Mouse (Mus musculus) limb, embryonic 12.5 days (tissue): ENCODE measurements around the gene Klhdc10. TPM values are rescaled to one million over a fixed set of nuclear protein-coding genes. Genes with fewer than 3 reads are reported as not detected.

Experiments
- ATAC-seq: fragments of 200-750 bp; cut with Nextera tagmentation; 2 replicates; pipeline ENCODE4 v1.8.0; 2017; ENCODE audit warnings: low read depth, moderate TSS enrichment; ENCODE audit not compliant: insufficient number of reproducible peaks, insufficient read depth, low FRiP score, low TSS enrichment
- H3K27ac ChIP-seq: fragments of 300-500 bp; sonication (generic); 2 replicates; pipeline ENCODE4 v1.5.1; 2016; ENCODE audit warnings: mild to moderate bottlenecking, moderate library complexity
- H3K27me3 ChIP-seq: fragments of 300-500 bp; sonication (generic); 2 replicates; pipeline ENCODE4 v1.6.1; 2016; ENCODE audit warnings: mild to moderate bottlenecking, moderate library complexity
- H3K36me3 ChIP-seq: fragments of 300-500 bp; sonication (generic); 2 replicates; pipeline ENCODE4 v1.6.1; 2016; ENCODE audit warnings: mild to moderate bottlenecking, moderate library complexity
- H3K4me1 ChIP-seq: fragments of 300-500 bp; sonication (generic); replicated peaks from 2 replicates; pipeline ENCODE4 v1.6.1; 2016
- H3K4me2 ChIP-seq: fragments of 300-500 bp; sonication (generic); 2 replicates; pipeline ENCODE4 v1.6.1; 2016; ENCODE audit warnings: mild to moderate bottlenecking, moderate library complexity
- H3K4me3 ChIP-seq: fragments of 300-500 bp; sonication (generic); replicated peaks from 2 replicates; pipeline ENCODE4 v1.5.1; 2016; ENCODE audit warnings: mild to moderate bottlenecking
- H3K9ac ChIP-seq: fragments of 300-500 bp; sonication (generic); replicated peaks from 2 replicates; pipeline ENCODE4 v1.6.1; 2016; ENCODE audit warnings: mild to moderate bottlenecking, moderate library complexity
- H3K9me3 ChIP-seq: fragments of 300-500 bp; sonication (generic); 2 replicates; pipeline ENCODE4 v1.6.1; 2016; ENCODE audit warnings: mild to moderate bottlenecking, moderate library complexity
- WGBS: fragments of 180-500 bp; shearing (Covaris S2); methylation state at CpG from one replicate; pipeline ENCODE4 v1.1.7; 2016; 5-methylcytosine and 5-hydroxymethylcytosine counted together
- polyA plus RNA-seq: library from polyadenylated mRNA; unstranded; fragments of >200 nt; fragmentation: Nextera tagmentation; extraction: Ambion mirVana; gene quantifications from 2 replicates; pipeline ENCODE4 v1.2.1, GENCODE M21; 2016

Gene Klhdc10
- polyA plus RNA-seq, 1 experiment from 2014 or later, result 41.8 TPM

GRCm38 (mm10) chr6:30456991-30457390 is 55.3 kb downstream of the Klhdc10 start:
- Histone ChIP-seq H3K9ac (no peak overlapping the region), H3K4me3 (no peak overlapping the region), H3K27me3 (no peaks in the 10 kb centered on the region), H3K4me1 (peaks cover 30% of the 10 kb centered on the region), H3K27ac (no peak overlapping the region), H3K4me2 (no peak overlapping the region), H3K9me3 (no peaks in the 10 kb centered on the region), H3K36me3 (peaks cover 43% of the 10 kb centered on the region)
- ATAC-seq, result no peak
- WGBS, result 93% methylated on average over 7 of the region's 7 CpGs

- H3K9me3 ChIP-seq, result no peaks in the 10 kb centered on the region
- no peak overlapping the region for H3K4me2 ChIP-seq
- no peak for ATAC-seq
- no peaks in the 10 kb centered on the region for H3K27me3 ChIP-seq
- 89% methylated on average over 5 of the region's 5 CpGs for WGBS
- no peak overlapping the region for H3K4me3 ChIP-seq
- H3K4me1 ChIP-seq, result peaks cover 45% of the 10 kb centered on the region
- H3K27ac ChIP-seq, result 0 out of 2 replicates have a peak overlapping the region, but pooled peaks have one; percentile 98
- no peak overlapping the region for H3K9ac ChIP-seq
- peaks cover 28% of the 10 kb centered on the region for H3K36me3 ChIP-seq
Measured at GRCm38 (mm10) chr6:30458626-30459025, 57.0 kb downstream of the Klhdc10 start.

- 70% methylated on average over 16 of the region's 16 CpGs for WGBS
- H3K9me3 ChIP-seq, result no peaks in the 10 kb centered on the region
- peak overlapping the region; percentile 98 for H3K27ac ChIP-seq
- peak overlapping the region; percentile 37 for H3K4me3 ChIP-seq
- H3K36me3 ChIP-seq, result peaks cover 22% of the 10 kb centered on the region
- H3K9ac ChIP-seq, result peak overlapping the region; percentile 61
- peak overlapping the region; percentile 55 for H3K4me2 ChIP-seq
- no peak for ATAC-seq
- H3K4me1 ChIP-seq, result peaks cover 45% of the 10 kb centered on the region
- H3K27me3 ChIP-seq, result no peaks in the 10 kb centered on the region
Measured at GRCm38 (mm10) chr6:30459056-30459747, 57.5 kb downstream of the Klhdc10 start.

- 6% methylated on average over 40 of the region's 40 CpGs for WGBS
- H3K9me3 ChIP-seq, result no peaks in the 10 kb centered on the region
- peak overlapping the region; percentile 55 for H3K4me2 ChIP-seq
- peak overlapping the region; percentile 61 for H3K9ac ChIP-seq
- peak overlapping the region; percentile 37 for H3K4me3 ChIP-seq
- no peak; the same call in 1 of the 2 replicates for ATAC-seq
- peaks cover 45% of the 10 kb centered on the region for H3K4me1 ChIP-seq
- H3K36me3 ChIP-seq, result peaks cover 16% of the 10 kb centered on the region
- no peaks in the 10 kb centered on the region for H3K27me3 ChIP-seq
- H3K27ac ChIP-seq, result peak overlapping the region; percentile 98
Measured at GRCm38 (mm10) chr6:30459811-30460749, 58.4 kb downstream of the Klhdc10 start.

- WGBS, result 15% methylated on average over 19 of the region's 19 CpGs
- peak overlapping the region; percentile 55 for H3K4me2 ChIP-seq
- peak; percentile 95 for ATAC-seq
- H3K9me3 ChIP-seq, result no peaks in the 10 kb centered on the region
- H3K36me3 ChIP-seq, result peaks cover 9% of the 10 kb centered on the region; the same call in 1 of the 2 replicates
- no peaks in the 10 kb centered on the region for H3K27me3 ChIP-seq
- peak overlapping the region; percentile 61 for H3K9ac ChIP-seq
- H3K4me1 ChIP-seq, result peaks cover 45% of the 10 kb centered on the region
- peak overlapping the region; percentile 98 for H3K27ac ChIP-seq
- no peak overlapping the region; the same call in 1 of the 2 replicates for H3K4me3 ChIP-seq
Measured at GRCm38 (mm10) chr6:30460750-30461446, 59.2 kb downstream of the Klhdc10 start.

- WGBS, result 86% methylated on average over 10 of the region's 13 CpGs
- H3K4me3 ChIP-seq, result no peak overlapping the region
- no peak overlapping the region for H3K9ac ChIP-seq
- no peak for ATAC-seq
- no peaks in the 10 kb centered on the region for H3K9me3 ChIP-seq
- peak overlapping the region; percentile 98 for H3K27ac ChIP-seq
- H3K4me2 ChIP-seq, result no peak overlapping the region
- H3K27me3 ChIP-seq, result no peaks in the 10 kb centered on the region
- H3K4me1 ChIP-seq, result peaks cover 53% of the 10 kb centered on the region
- H3K36me3 ChIP-seq, result peaks cover 3% of the 10 kb centered on the region; the same call in 1 of the 2 replicates
Measured at GRCm38 (mm10) chr6:30461755-30462344, 60.2 kb downstream of the Klhdc10 start.

- Histone ChIP-seq H3K36me3 (no peaks in the 10 kb centered on the region), H3K9ac (peak overlapping the region; percentile 12; the same call in 1 of the 2 replicates), H3K9me3 (no peaks in the 10 kb centered on the region), H3K4me1 (peaks cover 60% of the 10 kb centered on the region), H3K4me2 (no peak overlapping the region), H3K27ac (peak overlapping the region; percentile 72), H3K27me3 (no peaks in the 10 kb centered on the region), H3K4me3 (no peak overlapping the region)
- 7% methylated on average over 7 of the region's 7 CpGs for WGBS
- no peak for ATAC-seq
Measured at GRCm38 (mm10) chr6:30462822-30463221, 61.2 kb downstream of the Klhdc10 start.

- Histone ChIP-seq H3K4me1 (peaks cover 46% of the 10 kb centered on the region), H3K9ac (no peak overlapping the region), H3K4me2 (no peak overlapping the region), H3K27me3 (no peaks in the 10 kb centered on the region), H3K9me3 (peaks cover 2% of the 10 kb centered on the region; the same call in 1 of the 2 replicates), H3K36me3 (no peaks in the 10 kb centered on the region), H3K4me3 (no peak overlapping the region), H3K27ac (no peak overlapping the region)
- WGBS, result 82% methylated on average over 11 of the region's 11 CpGs
- no peak for ATAC-seq
Measured at GRCm38 (mm10) chr6:30465586-30465985, 63.9 kb downstream of the Klhdc10 start.

- H3K27ac ChIP-seq, result peak overlapping the region; percentile 24; the same call in 1 of the 2 replicates
- no peaks in the 10 kb centered on the region for H3K36me3 ChIP-seq
- H3K4me1 ChIP-seq, result peaks cover 25% of the 10 kb centered on the region
- H3K4me3 ChIP-seq, result no peak overlapping the region
- 74% methylated on average over 1 of the region's 1 CpGs for WGBS
- H3K4me2 ChIP-seq, result no peak overlapping the region
- H3K9ac ChIP-seq, result no peak overlapping the region
- ATAC-seq, result no peak
- no peaks in the 10 kb centered on the region for H3K27me3 ChIP-seq
- peaks cover 5% of the 10 kb centered on the region; the same call in 1 of the 2 replicates for H3K9me3 ChIP-seq
Measured at GRCm38 (mm10) chr6:30468058-30468457, 66.4 kb downstream of the Klhdc10 start.

- Histone ChIP-seq H3K9ac (no peak overlapping the region), H3K4me3 (no peak overlapping the region), H3K36me3 (no peaks in the 10 kb centered on the region), H3K4me2 (no peak overlapping the region), H3K9me3 (peaks cover 5% of the 10 kb centered on the region; the same call in 1 of the 2 replicates), H3K4me1 (peaks cover 19% of the 10 kb centered on the region), H3K27ac (peak overlapping the region; percentile 51; the same call in 1 of the 2 replicates), H3K27me3 (no peaks in the 10 kb centered on the region)
- no peak for ATAC-seq
- WGBS, result 63% methylated on average over 12 of the region's 12 CpGs
Measured at GRCm38 (mm10) chr6:30468684-30469083, 67.0 kb downstream of the Klhdc10 start.
